Mouse (Mus musculus) left cerebral cortex, adult 9 months (tissue): ENCODE measurements at regions not wholly inside any gene's neighbourhood (a gene's known extent, or its start where the extent isn't known, plus 50 kb on each side); places are given as distances from the start of the nearest gene placed in this dataset.
A peak's percentile ranks its signal among the peaks of the same experiment; 100 is the strongest.

ENCODE experiments used
- DNase-seq, 2 experiments: peaks; one replicate each; pipeline ENCODE4 v3.0.0; 2022; ENCODE audit warnings: low spot score in 2 of 2

- no peak for DNase-seq
Measured at GRCm38 (mm10) chr14:103458340-103458739, 54.8 kb upstream of the Scel start.

GRCm38 (mm10) chr14:103456106-103456505 is 57.0 kb upstream of the Scel start:
- no peak for DNase-seq

GRCm38 (mm10) chr14:103450756-103451155 is 62.4 kb upstream of the Scel start:
- no peak for DNase-seq

- no peak for DNase-seq
Measured at GRCm38 (mm10) chr14:103449447-103449846, 63.7 kb upstream of the Scel start.

DNA sequence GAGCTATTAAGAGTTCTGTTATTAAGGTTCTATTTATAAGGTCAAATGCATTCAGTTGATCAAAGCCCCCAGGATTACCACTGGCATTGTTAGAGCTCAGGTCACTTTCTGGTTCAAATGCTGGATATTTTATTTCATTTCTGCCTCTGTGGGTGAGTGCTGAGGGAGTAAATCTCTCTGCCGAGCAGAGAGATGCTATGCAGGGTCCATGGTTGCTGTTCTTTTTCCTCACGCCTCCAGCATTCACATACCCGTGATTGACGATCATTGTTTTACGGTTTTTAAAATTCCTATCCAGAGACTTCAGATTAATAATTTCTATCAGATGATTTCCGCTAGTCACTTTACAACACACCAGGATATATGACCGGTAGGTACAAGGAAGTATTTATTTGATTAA is 64.1 kb upstream of the Scel start:
- DNase-seq = no peak

- DNase-seq = no peak
Measured at GRCm38 (mm10) chr14:103446671-103447070, 66.5 kb upstream of the Scel start.

GRCm38 (mm10) chr14:103441454-103442065 is 71.6 kb upstream of the Scel start:
- no peak for DNase-seq

GRCm38 (mm10) chr14:103440243-103440642 is 72.9 kb upstream of the Scel start:
- peak; percentile 40 to 78 for DNase-seq

DNA sequence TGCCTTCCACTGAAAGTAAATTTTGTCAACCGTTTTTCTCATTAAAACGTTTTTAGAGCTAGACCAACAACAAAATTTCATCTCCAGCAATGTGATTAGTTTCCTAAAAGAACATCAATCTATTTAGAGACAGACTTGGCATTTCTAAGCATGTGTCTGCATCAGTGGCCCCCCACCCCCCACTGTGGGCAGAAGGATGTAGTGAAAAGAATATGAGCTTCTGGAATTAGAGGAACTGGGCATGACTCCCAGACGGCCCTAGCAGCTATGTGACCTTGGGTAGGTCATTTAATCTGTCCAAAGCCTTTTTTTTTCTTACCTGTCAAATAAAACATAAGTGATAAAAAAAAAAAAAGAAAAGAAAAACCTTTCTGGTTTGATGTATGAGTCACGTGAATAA is 78.9 kb upstream of the Scel start:
- no peak for DNase-seq

GRCm38 (mm10) chr14:103433106-103433505 is 80.0 kb upstream of the Scel start:
- no peak for DNase-seq

- DNase-seq = no peak
Measured at GRCm38 (mm10) chr14:103427873-103428272, 81.3 kb upstream of the Mycbp2 start.

DNA sequence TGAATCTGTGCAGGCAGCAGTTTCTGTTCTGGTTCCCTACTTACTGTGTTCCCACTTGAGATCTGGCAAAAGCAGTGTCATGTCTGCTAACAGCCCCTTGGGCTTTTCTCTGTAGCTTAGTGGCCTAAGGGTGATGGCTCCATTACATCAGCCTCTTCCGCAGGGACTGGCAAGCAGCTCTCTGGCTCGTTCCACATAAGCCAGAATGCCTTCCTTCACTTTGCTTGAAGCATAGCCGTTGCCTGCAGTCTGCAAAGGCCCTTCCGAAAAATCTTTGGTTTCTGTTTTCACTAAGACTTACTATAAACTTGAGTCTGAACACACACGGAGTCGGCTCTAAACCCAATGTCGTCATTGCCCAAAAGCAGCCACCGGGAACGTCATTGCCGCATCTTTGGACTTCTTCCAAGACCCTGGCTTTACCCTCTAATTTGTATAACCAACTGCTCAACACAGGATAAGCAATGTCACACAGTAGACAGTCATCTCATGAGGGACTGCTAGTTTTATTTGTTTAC is 74.8 kb upstream of the Mycbp2 start:
- no peak for DNase-seq

- DNase-seq = no peak
Measured at GRCm38 (mm10) chr14:103417110-103418061, 70.8 kb upstream of the Mycbp2 start.

DNA sequence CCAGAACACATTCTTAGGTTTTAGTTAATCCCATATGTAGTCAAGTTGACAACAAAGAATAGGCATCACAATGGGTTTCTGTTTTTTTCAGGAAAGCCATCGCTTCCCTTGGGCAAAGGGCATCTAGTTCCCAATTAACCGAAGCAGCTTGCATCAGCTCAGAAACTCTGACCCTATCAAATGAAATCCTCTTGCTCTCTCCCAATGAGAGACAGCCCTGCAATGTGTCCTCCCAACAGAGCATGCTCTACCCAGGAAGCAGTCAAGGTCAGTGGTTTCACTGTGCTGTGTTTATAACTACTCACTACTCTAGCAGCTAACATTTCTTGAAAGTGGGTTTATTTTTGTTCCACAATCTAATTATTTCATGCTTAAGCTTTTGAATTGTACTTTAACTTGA is 58.0 kb upstream of the Mycbp2 start:
- DNase-seq = no peak

DNA sequence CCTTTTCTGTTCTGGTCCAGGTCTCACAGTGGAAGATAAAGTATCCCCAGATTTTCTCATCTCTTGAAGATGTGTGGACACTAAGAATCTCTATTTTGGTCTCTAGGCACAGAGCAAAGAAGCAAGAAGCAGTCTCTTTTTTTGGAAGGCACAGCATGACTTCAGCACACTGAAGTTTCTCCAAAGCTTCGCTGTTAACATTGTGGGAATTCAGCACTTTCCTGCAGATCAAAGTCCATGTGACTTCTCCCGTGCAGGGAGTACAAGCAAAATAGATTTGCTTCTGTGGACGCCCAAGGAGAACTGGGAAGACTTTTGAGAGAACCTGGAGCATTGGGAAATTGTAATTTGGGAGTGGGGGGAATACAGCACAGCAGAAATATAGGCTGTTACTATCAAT is 56.4 kb upstream of the Mycbp2 start:
- no peak for DNase-seq

- no peak for DNase-seq
Measured at GRCm38 (mm10) chr14:103401983-103402382, 55.4 kb upstream of the Mycbp2 start.

GRCm38 (mm10) chr14:103401280-103401679 is 54.7 kb upstream of the Mycbp2 start:
- no peak for DNase-seq

- DNase-seq = no peak
Measured at GRCm38 (mm10) chr14:103398401-103398800, 51.8 kb upstream of the Mycbp2 start.
